Mouse (Mus musculus): ENCODE results near the gene Gm12166.
"Not testable (repeated sequence)": the region's sequence is repeated elsewhere in the genome, so short reads cannot be mapped to it uniquely, and the experiment has no call there.

Gm12166 gene

DNA sequence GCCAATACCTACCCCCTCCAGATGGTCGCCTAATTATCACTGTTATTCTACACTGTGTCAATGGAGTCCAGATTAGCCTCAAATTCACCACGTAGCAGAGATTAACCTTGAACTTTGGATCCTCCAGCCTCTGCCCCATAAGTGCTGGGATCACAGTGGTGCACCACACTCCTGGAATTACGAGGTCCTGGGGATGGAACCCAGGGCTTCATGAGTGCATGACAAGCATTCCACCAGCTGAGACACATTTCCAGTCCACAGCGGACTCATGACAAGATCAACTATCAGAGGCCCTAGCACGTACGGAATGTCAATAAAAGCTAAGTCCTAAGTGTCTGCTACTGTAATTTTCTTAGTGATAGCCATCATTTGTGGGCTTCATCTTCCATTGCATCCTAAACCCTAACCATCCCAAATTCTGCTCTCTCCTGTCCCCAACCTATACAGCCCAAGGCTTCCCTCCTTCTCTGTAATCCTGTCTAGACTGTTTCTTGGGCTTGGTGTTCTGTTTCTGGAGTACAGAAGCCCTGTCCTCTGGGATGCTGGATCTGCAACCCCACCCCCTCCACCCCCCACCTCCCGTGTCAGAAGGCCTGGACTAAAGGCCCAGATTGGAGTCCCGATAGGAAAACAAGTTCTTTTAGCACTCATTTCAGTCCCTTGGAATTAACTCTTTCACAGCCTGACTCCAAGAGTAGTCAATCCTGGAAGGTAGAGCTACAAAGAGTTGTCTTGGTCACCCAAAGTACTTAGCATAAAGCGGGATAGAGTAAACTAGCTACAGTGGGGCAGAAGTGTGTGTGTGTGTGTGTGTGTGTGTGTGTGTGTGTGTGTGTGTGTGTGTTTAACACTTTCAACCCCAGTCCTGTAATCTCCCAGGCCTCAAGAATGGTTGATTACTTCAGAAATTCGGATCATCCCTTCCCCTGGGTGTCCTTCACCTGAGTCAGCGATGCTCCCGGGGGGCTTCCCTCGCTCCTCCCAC lies 3.1 kb upstream of the Gm12166 start:
- no peak for DNase-seq (ENCODE audit: low spot score)

GRCm38 (mm10) chr11:46054311-46054710 lies 2.2 kb upstream of the Gm12166 start:
- DNase-seq (ENCODE audit: low spot score) = no peak

DNA sequence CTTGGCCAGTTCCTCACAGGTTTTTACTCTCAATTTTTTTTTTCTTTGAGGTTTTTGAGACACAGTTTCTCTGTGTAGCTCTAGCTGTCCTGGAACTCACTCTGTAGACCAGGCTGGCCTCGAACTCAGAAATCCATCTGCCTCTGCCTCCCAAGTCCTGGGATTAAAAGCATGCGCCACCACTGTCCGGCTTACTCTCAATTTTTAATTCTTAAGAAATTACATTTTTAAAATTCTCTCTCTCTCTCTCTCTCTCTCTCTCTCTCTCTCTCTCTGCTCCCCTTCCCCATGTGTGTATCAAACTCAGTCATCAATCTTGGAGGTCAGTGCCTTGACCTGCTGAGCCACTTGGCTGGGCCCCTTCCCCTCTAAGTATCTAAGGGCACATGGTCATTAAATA lies 1.3 kb upstream of the Gm12166 start:
- DNase-seq (ENCODE audit: low spot score) = not testable (repeated sequence)

DNA sequence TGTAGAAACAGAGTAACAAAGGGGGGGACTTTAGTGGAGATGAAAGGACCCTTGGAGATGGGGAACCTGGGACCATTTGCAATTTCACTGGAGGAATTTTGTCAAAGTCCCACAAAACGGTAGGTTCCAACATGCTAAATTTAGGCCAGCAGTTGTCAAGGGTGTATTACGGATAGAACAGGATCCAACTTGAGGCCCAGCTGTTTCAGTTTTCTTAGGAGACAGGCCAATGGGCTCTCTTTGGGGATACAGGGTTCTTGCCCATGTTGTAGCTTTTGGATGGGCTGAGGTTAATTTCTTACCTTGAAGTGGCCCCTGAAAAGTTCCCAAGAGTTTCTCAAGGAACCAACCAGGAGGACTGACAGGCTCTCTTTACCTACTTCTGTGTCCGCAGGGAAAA lies 4.9 kb downstream of the Gm12166 start:
- DNase-seq (ENCODE audit: low spot score) = no peak

- no peak for DNase-seq (ENCODE audit: low spot score)
These were observed 7.3 kb downstream of the Gm12166 start for GRCm38 (mm10) chr11:46044781-46045180.

- DNase-seq (ENCODE audit: low spot score) = no peak
These were observed 10.4 kb downstream of the Gm12166 start for GRCm38 (mm10) chr11:46041607-46042267.

DNA sequence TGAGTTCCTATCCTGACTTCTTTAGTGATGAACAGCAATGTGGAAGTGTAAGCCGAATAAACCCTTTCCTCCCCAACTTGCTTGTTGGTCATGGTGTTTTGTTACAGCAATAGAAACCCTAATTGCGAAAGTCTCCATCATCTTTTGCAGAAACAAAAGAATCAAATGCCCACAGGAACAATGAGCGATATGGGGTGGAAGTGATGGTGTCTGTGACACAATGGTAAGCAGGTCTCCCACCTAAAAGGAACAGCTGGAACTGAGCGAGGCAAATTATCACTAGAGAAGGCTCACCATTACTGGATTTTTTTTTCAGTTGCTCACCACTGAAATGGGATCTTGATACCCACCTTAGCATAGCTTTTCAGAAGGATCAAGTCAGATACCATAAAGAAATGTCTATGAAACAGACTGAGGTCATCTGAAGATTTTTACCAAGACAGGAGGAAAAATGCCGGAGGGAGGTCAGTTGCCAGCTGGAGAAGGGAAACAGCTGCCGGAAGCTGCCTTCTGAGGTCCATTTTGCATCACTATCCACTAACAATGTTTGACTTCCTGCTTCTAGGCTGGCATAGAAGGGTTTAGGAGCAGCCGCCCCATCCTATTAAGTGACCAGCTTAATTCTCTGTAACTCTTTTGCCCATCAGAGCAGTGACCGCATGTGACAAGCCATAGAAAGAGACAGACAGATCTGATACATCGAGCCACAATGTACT lies 11.1 kb downstream of the Gm12166 start:
- DNase-seq (ENCODE audit: low spot score) = no peak

DNA sequence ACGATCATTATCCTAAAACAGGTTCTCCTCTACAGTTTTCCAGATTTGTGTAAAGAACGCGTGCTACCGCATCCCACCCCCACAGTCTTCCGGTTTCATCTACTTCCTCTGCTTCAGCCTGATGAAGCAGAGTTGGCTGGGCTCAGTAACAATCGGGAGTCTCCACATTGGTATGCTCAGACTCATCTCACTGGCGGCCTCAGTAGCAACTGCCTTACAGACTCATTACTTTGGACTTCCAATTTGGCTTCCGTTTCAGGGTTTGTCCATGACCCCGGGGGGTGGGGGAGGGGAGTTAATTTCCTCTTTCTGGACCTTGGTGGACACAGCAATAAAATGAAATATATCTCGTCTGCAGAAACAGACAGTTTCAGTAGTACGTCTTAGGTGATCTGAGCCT lies 12.8 kb downstream of the Gm12166 start:
- peak; percentile 14 for DNase-seq (ENCODE audit: low spot score)

DNA sequence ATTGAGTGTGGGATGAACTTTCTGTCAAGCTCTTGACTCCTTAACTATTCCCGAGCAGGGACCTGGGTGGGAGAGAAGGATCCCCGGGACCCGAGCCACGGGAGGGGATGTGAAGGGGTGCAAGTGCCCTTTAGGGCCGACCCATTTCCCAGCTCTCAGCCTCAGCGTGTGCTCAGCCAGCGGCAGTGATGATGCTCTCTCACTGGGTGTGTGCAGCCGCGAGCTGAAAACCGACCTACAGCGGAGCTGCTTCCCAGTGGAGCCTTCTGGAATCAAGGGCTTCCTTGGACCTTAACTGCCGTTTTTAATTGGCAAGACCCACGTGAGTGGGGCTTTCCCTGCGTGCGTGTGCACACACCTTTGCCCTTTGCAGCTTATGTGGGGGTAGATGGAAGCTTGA lies 13.2 kb downstream of the Gm12166 start:
- no peak for DNase-seq (ENCODE audit: low spot score)

- DNase-seq (ENCODE audit: low spot score) = no peak
These were observed 15.7 kb downstream of the Gm12166 start for GRCm38 (mm10) chr11:46036374-46036773.

DNA sequence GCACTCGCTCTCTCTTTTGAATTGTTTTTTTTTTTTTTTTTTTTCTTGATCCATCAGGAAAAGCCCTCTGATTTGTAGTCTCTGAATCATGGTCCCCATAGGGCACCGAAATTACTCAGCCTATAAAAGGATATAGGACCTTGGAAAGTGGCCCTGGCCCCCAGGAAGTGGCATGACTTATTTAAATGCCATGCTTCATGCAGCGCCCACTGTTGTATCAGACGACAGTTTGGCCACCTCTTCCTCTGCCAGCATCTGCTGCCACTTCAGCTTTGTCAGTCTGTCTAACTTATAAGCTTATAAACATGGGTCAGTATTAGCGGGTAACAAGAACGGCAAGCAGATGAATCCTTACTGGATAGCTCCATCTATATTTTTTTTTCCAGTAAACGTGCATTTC lies 19.2 kb downstream of the Gm12166 start:
- DNase-seq (ENCODE audit: low spot score) = no peak

- DNase-seq (ENCODE audit: low spot score) = no peak
These were observed 20.7 kb downstream of the Gm12166 start for GRCm38 (mm10) chr11:46031470-46031869.

DNA sequence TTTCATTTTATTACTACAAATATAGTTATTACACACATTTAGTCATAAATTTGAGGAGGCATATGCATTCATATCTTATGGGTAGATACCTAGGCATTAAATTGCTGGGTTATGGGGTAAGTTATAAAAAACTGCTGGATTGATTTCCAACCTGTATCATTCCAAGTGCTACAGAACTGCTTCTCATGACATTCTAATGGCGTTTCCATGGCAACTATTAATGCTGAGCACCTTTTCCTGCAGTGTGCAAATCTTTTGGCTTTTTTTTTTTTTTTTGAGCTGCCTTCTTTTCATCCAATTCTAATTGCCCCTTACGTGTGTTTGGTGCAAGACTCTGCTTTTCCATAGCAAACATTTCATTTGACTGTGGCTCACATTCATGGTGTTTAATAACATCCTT lies 22.1 kb downstream of the Gm12166 start:
- no peak for DNase-seq (ENCODE audit: low spot score)

GRCm38 (mm10) chr11:46029485-46029884 lies 22.6 kb downstream of the Gm12166 start:
- no peak for DNase-seq (ENCODE audit: low spot score)

DNA sequence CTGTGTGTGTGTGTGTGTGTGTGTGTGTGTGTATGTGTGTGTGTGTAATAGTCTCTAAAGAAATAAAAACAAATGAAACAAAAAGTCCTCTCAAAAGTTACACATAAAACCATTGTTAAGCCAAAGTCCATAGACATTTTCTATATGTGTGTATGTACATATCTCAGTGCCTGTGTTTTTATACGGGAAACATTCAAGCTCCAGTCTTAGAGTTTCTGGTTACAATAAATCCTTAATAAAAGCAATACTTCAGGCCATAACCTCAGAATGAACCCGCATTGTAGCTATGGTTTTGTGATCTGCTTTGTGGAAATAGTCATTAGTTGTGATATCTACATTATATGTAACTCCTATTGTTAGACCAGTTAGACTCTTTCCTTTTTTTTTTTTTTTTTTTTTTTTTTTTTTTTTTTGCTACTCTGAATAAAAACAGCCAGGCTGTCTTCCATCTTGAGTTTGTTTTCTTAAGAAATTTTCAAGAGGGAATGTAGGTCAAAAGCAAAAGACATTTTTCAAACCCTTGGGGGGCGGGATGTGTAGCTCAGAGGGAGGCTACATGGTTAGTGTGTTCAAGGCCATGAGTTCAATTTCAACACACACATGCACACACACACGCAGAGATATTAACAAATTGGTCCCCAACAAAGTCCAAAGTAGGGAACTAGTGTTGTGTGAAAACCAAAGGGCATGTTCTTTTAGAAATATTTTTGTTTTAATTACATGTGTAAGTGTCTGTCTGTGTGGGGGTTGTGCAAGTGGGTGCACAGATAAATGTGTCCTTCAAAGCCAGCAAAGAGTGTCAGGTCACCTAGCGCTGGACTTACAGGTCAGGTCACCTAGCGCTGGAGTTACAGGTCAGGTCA lies 23.9 kb downstream of the Gm12166 start:
- no peak for DNase-seq (ENCODE audit: low spot score)

GRCm38 (mm10) chr11:46025962-46026392 lies 26.1 kb downstream of the Gm12166 start:
- DNase-seq (ENCODE audit: low spot score) = no peak

- no peak for DNase-seq (ENCODE audit: low spot score)
These were observed 29.1 kb downstream of the Gm12166 start for GRCm38 (mm10) chr11:46022983-46023382.

DNA sequence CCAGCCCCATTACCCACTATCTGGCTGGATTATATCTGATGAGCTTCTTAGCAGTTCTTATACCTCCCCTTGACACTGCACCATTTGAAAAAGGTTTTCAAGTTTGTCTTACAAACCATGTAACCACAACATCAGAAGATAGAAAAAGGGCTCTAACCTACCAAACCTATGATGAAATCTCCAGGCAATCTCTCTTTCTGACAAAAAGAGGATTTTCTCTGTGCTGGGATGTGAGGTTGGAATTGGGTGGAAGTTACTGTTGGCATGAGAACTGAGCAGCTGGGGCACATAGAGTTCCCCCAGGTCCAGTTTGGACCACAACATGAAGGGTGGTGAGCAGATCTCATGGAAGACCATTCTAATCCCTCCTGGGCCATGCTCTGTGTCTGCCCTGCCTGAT lies 30.3 kb downstream of the Gm12166 start:
- no peak for DNase-seq (ENCODE audit: low spot score)

- no peak for DNase-seq (ENCODE audit: low spot score)
These were observed 31.9 kb downstream of the Gm12166 start for GRCm38 (mm10) chr11:46020246-46020645.

- peak; percentile 78 for DNase-seq (ENCODE audit: low spot score)
These were observed 36.1 kb downstream of the Gm12166 start for GRCm38 (mm10) chr11:46016061-46016460.
